Mouse (Mus musculus): ENCODE results near the gene Zfp954. TPM values are rescaled to one million over a fixed set of nuclear protein-coding genes. Genes with fewer than 3 reads are reported as not detected.
A peak's percentile ranks its signal among the peaks of the same experiment; 100 is the strongest.
"Not testable (repeated sequence)": the region's sequence is repeated elsewhere in the genome, so short reads cannot be mapped to it uniquely, and the experiment has no call there.

Gene Zfp954
- 14.3 and 15.6 TPM in 2 replicates for polyA plus RNA-seq (2012; rRNA removed)

- H3K27ac ChIP-seq (ENCODE audit: insufficient read depth, low read length): peak within 1 kb of the TSS; percentile 18; the same call in 1 of the 2 replicates
- peak; percentile 72 for TF ChIP-seq POLR2A (IDR thresholded peaks at IDR 0.05; ENCODE audit: extremely low read depth, insufficient read depth, low read length)
- TF ChIP-seq CTCF (IDR thresholded peaks at IDR 0.05; ENCODE audit: extremely low read depth, insufficient read depth, low read length): no peak
Measured at GRCm38 (mm10) chr7:7120921-7121601, at the start of gene Zfp954. Gene Zfp954, minus strand, starts transcription at chr7:7121488.

GRCm38 (mm10) chr7:7145991-7146608 lies 24.8 kb upstream of the Zfp954 start:
- H3K27ac ChIP-seq (ENCODE audit: insufficient read depth, low read length): no peak overlapping the region
- no peaks in the 10 kb centered on the region for H3K4me1 ChIP-seq (ENCODE audit: control insufficient read depth, insufficient read depth, low read length)
- H3K4me3 ChIP-seq (ENCODE audit: insufficient read depth, low read length): no peak overlapping the region
- TF ChIP-seq POLR2A (IDR thresholded peaks at IDR 0.05; ENCODE audit: extremely low read depth, insufficient read depth, low read length): no peak
- no peak for TF ChIP-seq CTCF (IDR thresholded peaks at IDR 0.05; ENCODE audit: extremely low read depth, insufficient read depth, low read length)

More at GRCm38 (mm10) chr7:7120921-7121601, at the start of gene Zfp954:
- peak within 1 kb of the TSS; percentile 71 for H3K4me3 ChIP-seq (ENCODE audit: insufficient read depth, low read length)
- H3K4me1 ChIP-seq (ENCODE audit: control insufficient read depth, insufficient read depth, low read length): peaks cover 1% of the 10 kb centered on the region; the same call in 1 of the 2 replicates

GRCm38 (mm10) chr7:7144215-7144614 lies 22.9 kb upstream of the Zfp954 start:
- H3K27ac ChIP-seq (ENCODE audit: insufficient read depth, low read length): no peak overlapping the region
- H3K4me1 ChIP-seq (ENCODE audit: control insufficient read depth, insufficient read depth, low read length): no peaks in the 10 kb centered on the region
- TF ChIP-seq CTCF (IDR thresholded peaks at IDR 0.05; ENCODE audit: extremely low read depth, insufficient read depth, low read length) (no peak), POLR2A (IDR thresholded peaks at IDR 0.05; ENCODE audit: extremely low read depth, insufficient read depth, low read length) (no peak)
- H3K4me3 ChIP-seq (ENCODE audit: insufficient read depth, low read length): no peak overlapping the region

GRCm38 (mm10) chr7:7136379-7136866 lies 15.1 kb upstream of the Zfp954 start, which contains the start of gene Zfp773:
Gene Zfp773, minus strand, starts transcription at chr7:7136755.
- peak; percentile 23; the same call in 1 of the 2 replicates for TF ChIP-seq CTCF (IDR thresholded peaks at IDR 0.05; ENCODE audit: extremely low read depth, insufficient read depth, low read length)
- TF ChIP-seq POLR2A (IDR thresholded peaks at IDR 0.05; ENCODE audit: extremely low read depth, insufficient read depth, low read length): no peak
- Histone ChIP-seq H3K4me3 (ENCODE audit: insufficient read depth, low read length) (peak within 1 kb of the TSS; percentile 55), H3K27ac (ENCODE audit: insufficient read depth, low read length) (no peak within 1 kb of the TSS), H3K4me1 (ENCODE audit: control insufficient read depth, insufficient read depth, low read length) (no peaks in the 10 kb centered on the region)

- Histone ChIP-seq H3K4me3 (ENCODE audit: insufficient read depth, low read length) (no peak overlapping the region), H3K27ac (ENCODE audit: insufficient read depth, low read length) (no peak overlapping the region), H3K4me1 (ENCODE audit: control insufficient read depth, insufficient read depth, low read length) (no peaks in the 10 kb centered on the region)
- TF ChIP-seq POLR2A (IDR thresholded peaks at IDR 0.05; ENCODE audit: extremely low read depth, insufficient read depth, low read length): no peak
- TF ChIP-seq CTCF (IDR thresholded peaks at IDR 0.05; ENCODE audit: extremely low read depth, insufficient read depth, low read length): no peak
Measured at GRCm38 (mm10) chr7:7132751-7133150, 11.5 kb upstream of the Zfp954 start.

- not testable (repeated sequence) for H3K27ac ChIP-seq (ENCODE audit: insufficient read depth, low read length); H3K4me3 ChIP-seq (ENCODE audit: insufficient read depth, low read length); H3K4me1 ChIP-seq (ENCODE audit: control insufficient read depth, insufficient read depth, low read length)
Measured at GRCm38 (mm10) chr7:7130491-7131124, 9.3 kb upstream of the Zfp954 start.

GRCm38 (mm10) chr7:7121602-7121980 lies 303 bp upstream of the Zfp954 start:
- no peak overlapping the region for H3K27ac ChIP-seq (ENCODE audit: insufficient read depth, low read length)
- peaks cover 1% of the 10 kb centered on the region; the same call in 1 of the 2 replicates for H3K4me1 ChIP-seq (ENCODE audit: control insufficient read depth, insufficient read depth, low read length)
- H3K4me3 ChIP-seq (ENCODE audit: insufficient read depth, low read length): peak overlapping the region; percentile 71
- TF ChIP-seq POLR2A (IDR thresholded peaks at IDR 0.05; ENCODE audit: extremely low read depth, insufficient read depth, low read length): no peak
- no peak for TF ChIP-seq CTCF (IDR thresholded peaks at IDR 0.05; ENCODE audit: extremely low read depth, insufficient read depth, low read length)

GRCm38 (mm10) chr7:7118441-7118840 lies 2.8 kb downstream of the Zfp954 start:
- peaks cover 1% of the 10 kb centered on the region; the same call in 1 of the 2 replicates for H3K4me1 ChIP-seq (ENCODE audit: control insufficient read depth, insufficient read depth, low read length)
- no peak overlapping the region for H3K4me3 ChIP-seq (ENCODE audit: insufficient read depth, low read length)
- TF ChIP-seq POLR2A (IDR thresholded peaks at IDR 0.05; ENCODE audit: extremely low read depth, insufficient read depth, low read length) (no peak), CTCF (IDR thresholded peaks at IDR 0.05; ENCODE audit: extremely low read depth, insufficient read depth, low read length) (no peak)
- H3K27ac ChIP-seq (ENCODE audit: insufficient read depth, low read length): no peak overlapping the region

GRCm38 (mm10) chr7:7108501-7108900 lies 12.8 kb downstream of the Zfp954 start:
- no peak for TF ChIP-seq POLR2A (IDR thresholded peaks at IDR 0.05; ENCODE audit: extremely low read depth, insufficient read depth, low read length)
- no peak for TF ChIP-seq CTCF (IDR thresholded peaks at IDR 0.05; ENCODE audit: extremely low read depth, insufficient read depth, low read length)
- Histone ChIP-seq H3K4me3 (ENCODE audit: insufficient read depth, low read length) (no peak overlapping the region), H3K27ac (ENCODE audit: insufficient read depth, low read length) (no peak overlapping the region), H3K4me1 (ENCODE audit: control insufficient read depth, insufficient read depth, low read length) (no peaks in the 10 kb centered on the region)

Other genes with a start within 250 kb of the Zfp954 start
- gene Aurkc, start 126.2 kb downstream of the Zfp954 start, polyA plus RNA-seq (2012; rRNA removed): 0.23 and 0.29 TPM in 2 replicates
- 1.1 and 1.2 TPM in 2 replicates for gene Zfp773, start 15.3 kb upstream of the Zfp954 start, polyA plus RNA-seq (2012; rRNA removed)
- gene Zfp418, start 49.8 kb upstream of the Zfp954 start, polyA plus RNA-seq (2012; rRNA removed): 2.7 and 2.8 TPM in 2 replicates
- 16.3 and 17.6 TPM in 2 replicates for gene Zfp772, start 88.5 kb upstream of the Zfp954 start, polyA plus RNA-seq (2012; rRNA removed)
- 3.9 and 4.7 TPM in 2 replicates for gene Vmn2r29, start 125.8 kb upstream of the Zfp954 start, polyA plus RNA-seq (2012; rRNA removed)
- gene Gm45844, start 156.8 kb upstream of the Zfp954 start, polyA plus RNA-seq (2012; rRNA removed): 8.3 and 9.2 TPM in 2 replicates
- 94.9 and 96.7 TPM in 2 replicates for gene Clcn4, start 179.4 kb upstream of the Zfp954 start, polyA plus RNA-seq (2012; rRNA removed)
- 0.02 TPM in 1 of 2 replicates, not detected in the other for gene Vmn2r30, start 216.1 kb upstream of the Zfp954 start, polyA plus RNA-seq (2012; rRNA removed)

Measured in cortical plate, adult 2 months (tissue).